Mouse (Mus musculus): ENCODE data around the gene Kif26b.

- TF ChIP-seq CTCF (IDR thresholded peaks at IDR 0.05; ENCODE audit: insufficient read depth, low read depth, low read length) (no peak), POLR2A (IDR thresholded peaks at IDR 0.05; ENCODE audit: insufficient read depth, low read depth, low read length) (no peak)
Measured at GRCm38 (mm10) chr1:178485138-178485867, 43.6 kb upstream of the Kif26b start.
